Mouse (Mus musculus) left cerebral cortex, adult 8-10 months (tissue): ENCODE measurements around the gene 4930562C15Rik. TPM values are rescaled to one million over a fixed set of nuclear protein-coding genes. Genes with fewer than 3 reads are reported as not detected.

Experiments used
- DNase-seq, 2 experiments: peaks; one replicate each; pipeline ENCODE4 v3.0.0; 2022; ENCODE audit warnings: low spot score in 2 of 2
- total RNA-seq, 4 experiments: library from RNA; stranded (reverse); gene quantifications; 2 replicates each; pipeline ENCODE4 v1.2.4; 2022

Gene 4930562C15Rik
- total RNA-seq, 4 experiments from 2014 or later = not detected

DNA sequence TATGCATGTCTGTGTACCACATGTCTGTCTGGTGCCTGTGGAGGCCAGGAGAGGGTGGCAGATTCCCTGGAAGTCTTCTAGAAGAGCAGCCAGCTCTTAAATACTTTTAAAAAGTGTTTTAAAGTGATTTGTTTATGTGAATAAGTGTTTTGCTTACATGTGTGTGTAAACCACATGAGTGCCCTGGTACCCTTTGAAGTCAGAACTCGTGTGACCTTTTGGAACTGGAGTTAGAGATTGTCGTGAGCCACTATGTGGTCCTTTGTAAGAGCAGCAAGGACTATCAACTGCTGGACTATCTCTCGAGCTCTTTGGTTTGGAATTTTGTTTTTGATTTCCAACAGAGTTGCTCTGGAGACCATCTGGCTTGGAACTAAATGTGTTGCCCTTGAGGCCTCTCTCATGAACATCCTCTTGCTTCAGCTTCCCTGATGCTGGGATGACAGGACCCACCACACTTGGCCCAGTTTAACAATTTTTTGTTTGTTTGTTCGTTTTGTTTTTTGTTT is 55.0 kb downstream of the 4930562C15Rik start:
- no peak for DNase-seq

DNA sequence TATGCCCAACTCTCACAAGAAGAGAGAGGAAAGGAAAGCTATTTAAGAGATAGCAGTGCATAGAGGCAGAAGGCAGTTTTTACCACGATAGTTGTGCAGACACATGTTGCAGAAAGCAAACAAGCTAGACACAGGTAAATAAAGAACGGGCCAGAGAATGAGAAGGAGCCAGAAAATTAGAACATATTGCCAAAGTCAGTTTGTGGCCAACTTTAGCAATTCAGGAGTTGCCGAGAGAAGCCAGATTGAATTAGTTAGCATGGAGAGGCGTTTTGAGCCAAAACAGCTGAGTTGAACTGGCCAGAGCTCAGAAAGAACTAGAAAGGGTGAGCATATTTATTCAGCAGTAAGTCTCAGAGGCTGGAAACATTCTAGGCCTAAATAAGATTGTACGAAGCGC is 57.0 kb downstream of the 4930562C15Rik start:
- no peak for DNase-seq

DNA sequence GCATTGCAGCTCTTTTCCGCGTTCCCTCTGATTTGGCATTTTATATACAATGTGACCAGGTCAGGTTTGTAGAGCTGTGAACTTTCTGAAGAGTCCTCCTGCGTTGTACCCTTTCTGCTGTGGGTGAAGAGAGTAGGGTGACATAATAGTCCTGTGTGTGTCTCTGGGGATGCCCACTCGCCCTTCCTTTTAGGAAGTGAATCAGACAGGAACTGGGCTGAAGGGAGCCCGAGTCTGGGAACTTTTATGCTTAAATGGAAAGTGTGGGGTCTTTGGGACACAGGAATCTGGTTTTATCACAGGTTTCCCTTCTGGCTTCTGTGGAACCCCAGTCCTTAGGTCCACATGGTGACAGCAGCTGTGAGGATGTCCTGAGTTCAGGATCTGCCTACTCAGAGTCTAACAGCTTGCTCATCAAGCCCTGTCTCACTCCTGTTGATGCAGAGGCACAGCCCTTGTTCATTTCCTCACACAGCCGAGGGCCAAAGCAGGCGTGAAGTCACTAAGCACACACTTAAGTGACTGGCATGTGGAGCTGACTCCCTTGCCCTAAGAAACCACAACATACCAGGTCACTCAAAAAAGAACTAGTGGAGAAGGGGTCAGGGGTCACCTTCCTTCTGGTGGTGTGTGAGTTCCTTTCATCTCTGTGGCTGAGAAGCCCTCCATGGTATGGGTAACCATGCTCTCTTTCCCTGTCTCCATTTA is 59.1 kb downstream of the 4930562C15Rik start:
- no peak for DNase-seq

DNA sequence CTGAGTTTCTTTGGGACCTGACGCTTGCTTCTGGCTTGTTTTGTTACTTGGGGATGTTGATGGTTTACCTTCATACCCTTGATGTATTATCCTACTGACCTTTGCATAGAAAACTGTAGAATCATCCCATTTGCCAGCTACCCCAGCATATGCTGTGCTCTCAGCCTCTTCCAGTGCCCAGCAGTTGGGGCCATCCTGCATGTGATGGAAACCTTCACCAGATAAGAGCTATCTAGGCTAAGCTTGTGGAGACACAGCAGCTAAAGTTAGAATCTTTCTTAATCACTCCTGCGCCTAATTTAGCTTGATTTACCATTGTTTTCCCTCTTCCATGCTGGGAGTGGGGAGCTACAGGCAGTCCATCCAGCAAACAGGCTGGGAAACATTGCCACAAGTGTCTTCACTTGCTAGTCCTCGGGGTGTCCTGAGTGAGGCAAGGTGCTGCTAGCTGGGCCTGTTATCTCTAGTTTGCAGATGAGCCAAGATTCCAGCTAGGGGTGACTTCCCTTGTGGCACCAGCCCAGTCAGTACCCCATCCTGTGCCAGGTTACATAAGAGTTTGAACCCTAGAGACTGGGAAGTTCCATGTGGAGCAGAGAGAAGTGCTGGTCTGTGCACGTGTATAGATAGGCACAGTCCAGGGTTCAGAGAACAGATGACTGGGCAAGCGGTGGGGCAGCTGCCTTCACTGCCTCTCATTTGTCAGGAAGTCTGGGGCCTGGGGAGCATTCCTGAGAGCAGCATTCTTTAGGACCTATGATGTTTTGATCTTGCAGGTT is 61.2 kb downstream of the 4930562C15Rik start:
- no peak for DNase-seq

DNA sequence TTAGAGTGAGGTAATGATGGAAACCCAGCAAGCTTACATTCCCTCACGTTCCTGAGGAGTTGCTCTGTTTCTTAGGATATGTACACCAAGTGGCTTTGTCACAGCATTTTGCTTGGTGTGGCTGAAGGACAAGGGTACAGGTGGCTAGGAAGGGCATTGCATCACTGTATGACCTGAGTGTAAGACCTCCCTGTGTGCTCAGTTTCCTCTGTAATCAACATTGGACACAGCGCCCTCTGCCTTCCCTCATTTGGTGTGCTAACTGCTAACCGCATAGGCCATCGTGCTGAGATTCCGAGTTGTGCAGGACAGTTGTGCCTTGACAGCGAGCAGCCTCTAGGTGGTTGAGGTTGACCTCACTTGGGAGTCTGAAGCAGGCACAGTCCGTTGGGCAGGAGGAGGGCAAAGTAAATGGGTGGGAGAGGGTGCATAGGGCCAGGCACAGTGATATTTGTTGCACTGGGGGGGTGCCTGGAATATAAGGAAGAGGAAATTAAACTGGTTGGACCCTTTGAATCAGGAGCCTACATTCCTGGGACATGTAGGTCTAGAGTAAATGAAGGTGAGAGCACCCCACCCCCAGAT is 62.0 kb downstream of the 4930562C15Rik start:
- no peak for DNase-seq

DNA sequence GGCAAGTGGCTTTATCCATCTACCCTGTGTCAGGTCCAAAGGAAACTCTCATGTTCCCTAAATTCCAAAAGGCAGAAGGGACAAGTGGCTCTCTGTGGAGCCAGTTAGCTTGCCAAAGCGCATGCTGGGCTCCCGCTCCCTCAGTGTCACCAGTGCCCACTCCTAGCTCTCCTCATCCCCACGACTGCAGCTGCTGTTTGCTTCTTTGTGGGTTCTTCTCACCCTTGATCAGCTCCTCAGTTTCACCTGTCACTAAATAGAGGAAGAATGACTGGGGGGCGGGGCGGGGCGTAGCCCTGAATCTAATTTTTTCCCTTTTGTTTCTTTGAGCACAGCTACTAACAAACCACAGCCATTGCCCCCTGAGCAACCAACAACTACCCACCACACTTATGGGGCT is 63.7 kb downstream of the 4930562C15Rik start:
- DNase-seq = no peak

DNA sequence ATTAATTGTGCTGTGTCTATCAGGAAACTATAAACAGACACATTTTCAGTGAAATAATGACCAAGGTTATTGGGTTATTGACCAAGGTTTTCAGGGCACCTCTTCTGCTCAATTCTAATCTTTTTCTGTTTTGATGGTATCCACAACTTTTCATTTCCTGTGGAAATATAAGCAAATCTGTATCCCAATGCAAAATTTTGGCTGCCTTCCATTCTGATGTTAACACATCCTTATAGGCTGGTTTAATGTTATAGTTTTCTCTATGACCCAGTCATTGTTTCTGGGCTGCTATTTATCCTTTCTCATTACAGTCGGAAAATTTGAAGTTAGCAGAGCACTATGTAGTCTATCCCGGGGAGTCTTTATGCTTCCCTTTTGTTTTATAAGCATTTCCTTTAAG is 64.5 kb downstream of the 4930562C15Rik start:
- no peak for DNase-seq

DNA sequence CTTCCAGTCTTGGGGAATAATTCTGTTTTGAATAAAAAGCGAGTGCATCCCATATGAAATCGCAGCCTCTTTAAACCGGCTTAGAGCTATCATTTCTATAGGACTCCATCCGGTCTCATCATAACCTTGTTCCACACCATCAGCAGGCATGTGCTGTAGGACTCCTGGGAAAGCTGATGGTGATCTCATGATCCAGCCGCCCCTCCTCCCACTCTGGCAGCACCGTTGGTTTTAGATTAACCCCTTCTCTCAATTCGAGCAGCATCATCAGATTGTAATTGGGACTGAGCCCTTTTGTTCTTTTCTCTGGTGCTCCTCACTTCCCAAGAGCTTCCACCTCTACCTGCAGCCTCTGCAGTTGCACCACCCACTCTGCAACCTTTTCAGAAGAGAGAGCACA is 66.0 kb downstream of the 4930562C15Rik start:
- no peak for DNase-seq

DNA sequence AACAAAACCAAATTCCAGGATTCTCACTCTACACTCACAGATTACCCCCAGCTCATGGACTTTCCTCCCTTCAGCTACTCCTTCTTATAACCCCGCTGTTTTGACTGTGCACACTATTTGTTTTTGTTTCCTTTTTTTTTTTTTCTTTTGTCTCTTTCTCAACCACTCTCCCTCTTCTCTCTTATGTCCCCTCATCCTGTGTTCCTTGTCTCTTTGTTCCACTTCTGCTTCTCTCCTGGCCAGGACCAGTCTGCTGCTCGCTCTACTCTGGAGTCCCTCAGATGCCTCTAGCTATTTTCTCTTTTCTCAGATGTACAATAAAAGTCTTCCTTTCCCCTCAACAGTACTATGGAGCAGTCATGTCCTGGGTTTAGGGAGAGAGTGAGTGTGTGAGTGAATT is 67.2 kb downstream of the 4930562C15Rik start:
- DNase-seq = no peak

DNA sequence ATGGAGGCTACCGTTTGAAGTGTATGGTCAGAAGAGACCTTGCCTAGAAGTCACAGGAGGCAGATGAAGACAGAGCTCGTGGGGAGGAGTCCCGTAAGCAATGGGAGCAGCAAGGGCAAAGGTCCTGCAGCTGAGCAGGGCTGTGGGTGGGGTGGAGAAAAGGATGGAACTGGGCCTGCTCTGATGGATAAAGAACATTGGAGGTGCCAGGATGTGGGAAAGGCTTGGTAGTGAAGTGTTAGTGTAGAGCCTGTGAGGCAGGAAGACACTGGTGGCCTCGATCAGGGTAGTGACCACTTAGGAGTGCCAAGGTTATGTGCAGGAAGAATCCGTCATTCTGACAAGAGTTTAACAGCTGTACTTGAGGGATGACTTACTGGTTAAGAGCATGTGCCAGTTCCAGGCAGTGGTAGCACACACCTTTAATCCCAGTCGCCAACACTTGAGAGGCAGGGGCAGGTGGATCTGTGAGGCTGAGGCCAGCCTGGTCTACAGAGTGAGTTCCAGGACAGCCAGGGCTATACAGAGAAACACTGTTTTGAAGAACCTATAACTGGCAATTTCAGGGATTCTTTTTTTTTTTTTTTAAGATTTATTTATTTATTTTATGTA is 68.4 kb downstream of the 4930562C15Rik start:
- DNase-seq = no peak

DNA sequence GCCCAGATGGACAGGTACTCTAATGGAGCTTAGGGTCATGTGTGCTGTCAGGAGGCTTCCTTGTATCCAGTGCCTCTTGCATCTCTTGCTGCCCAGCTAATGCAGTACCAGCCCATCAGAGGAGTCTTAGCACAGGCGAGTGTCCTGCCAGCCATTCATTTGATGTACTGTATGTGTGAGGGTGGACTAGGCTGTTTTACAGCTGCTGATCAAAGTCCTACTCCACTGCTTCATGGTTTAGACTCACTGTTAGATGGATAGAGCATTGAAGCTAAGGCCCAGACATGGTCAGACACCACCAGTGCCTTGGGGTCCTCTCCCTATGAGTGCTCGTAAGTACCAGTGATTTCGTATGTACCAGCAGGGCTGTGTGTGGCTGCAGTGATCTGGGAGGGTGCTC is 69.7 kb downstream of the 4930562C15Rik start:
- DNase-seq = no peak

DNA sequence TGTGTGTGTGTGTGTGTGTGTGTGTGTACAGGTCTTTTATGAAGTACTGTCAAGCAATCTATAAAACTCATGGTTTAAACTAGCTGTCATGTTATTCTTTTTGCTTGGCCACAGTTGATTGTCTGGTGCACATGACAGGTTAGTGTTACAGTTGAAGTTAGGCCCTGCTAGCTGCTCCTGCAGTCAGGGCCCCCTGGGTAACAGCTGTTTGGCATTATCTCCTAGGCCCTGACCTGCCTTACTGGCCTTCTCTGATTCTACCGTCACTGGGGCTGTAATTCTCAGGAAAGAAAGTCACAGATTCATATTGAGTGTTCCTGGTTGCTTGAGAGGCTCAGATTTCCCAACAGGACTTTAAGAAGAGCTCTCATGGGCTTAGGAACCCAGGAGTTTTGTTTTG is 70.4 kb downstream of the 4930562C15Rik start:
- DNase-seq = no peak

DNA sequence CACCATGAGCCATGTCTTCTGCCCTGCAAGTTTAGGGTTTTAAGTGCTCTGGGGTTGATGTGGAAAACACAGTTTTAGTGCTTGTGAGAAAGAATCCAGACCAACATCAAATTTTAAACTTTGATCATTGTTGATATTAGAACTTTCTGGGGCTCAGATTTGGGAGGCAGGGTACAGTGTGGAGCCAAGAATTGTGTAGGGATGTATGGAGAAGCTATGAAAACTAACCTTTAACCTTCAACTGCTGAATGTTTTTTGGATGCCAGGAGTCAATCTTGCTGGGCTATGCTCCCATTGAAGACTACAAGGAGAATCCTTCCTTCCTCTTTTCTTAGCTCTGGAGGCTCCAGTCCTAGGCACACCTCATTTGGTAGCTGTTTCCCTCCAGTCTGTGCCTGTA is 71.3 kb downstream of the 4930562C15Rik start:
- no peak for DNase-seq

DNA sequence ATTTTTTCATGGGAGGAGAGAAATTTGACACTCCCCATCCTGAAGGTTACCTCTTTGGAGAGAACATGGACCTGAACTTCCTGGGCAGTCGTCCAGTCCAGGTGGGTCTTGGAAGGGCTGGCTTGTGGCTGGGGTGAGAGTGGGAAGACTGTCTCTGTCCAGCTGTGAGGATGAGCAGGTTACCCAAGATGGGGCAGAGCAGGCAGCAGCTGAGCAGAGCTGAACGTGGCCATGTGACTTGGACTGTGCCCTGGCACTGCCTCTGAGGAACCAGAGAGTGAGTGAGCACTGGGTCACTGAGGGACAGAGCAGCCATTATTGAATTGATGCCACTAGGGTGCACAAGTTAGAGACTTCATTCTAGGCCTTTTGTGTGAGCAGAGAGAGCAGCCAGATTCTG is 72.2 kb downstream of the 4930562C15Rik start:
- no peak for DNase-seq

DNA sequence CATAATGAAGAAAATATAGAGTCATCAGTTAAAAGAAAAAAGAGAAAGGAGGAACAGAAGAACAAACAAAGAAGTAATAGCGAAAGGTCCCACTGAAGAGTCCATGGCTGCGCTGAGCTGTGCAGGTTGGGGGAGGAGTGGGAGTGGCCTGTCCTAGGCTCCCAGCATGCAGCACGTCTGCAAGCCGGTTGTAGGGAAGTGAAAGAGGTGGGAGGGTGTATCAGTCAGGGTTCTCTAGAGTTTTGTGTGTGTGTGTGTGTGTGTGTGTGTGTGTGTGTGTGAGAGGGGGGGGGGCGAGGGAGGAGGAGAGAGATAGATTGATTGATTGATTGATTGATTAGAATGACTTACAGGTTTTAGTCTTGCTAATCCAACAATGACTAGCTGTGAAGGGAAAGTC is 72.8 kb downstream of the 4930562C15Rik start:
- DNase-seq = no peak

DNA sequence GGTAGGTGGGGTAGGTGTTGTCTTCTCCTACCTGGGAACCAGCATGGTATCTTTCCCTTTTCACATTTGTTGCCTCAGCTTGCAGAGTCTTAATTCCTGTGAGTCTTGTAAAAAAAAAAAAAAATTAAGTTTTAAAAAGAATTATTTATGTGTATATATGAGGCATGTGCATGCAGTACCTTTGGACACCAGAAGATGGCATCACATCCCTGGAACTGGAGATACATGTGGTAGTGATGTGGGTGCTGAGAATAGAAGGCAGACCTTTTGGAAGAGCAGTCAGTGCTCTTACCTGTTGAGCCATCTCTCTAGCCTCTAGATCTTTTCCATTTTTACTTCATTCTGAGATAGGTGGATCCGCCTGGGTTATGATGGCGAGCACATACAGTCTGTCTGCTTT is 74.5 kb downstream of the 4930562C15Rik start:
- DNase-seq = no peak

DNA sequence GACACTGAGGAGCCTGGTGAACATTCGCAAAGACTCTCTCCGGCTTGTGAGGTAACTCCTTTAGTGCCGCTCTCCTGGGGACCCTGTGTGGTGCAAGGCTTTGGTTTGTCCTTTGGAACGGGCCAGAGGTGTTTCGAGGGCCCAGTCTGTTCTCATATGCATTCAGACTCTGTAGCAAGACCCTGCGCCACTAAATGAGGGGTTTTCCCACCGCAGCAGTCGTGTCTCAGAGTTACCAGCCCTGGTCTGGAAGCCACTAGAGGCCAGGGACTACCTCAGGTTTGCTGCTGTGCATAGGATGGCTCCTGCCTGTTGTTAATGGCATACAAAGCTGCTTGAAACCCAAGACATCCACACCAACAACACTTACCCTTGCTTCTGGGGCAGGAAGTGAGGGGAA is 75.5 kb downstream of the 4930562C15Rik start:
- no peak for DNase-seq

DNA sequence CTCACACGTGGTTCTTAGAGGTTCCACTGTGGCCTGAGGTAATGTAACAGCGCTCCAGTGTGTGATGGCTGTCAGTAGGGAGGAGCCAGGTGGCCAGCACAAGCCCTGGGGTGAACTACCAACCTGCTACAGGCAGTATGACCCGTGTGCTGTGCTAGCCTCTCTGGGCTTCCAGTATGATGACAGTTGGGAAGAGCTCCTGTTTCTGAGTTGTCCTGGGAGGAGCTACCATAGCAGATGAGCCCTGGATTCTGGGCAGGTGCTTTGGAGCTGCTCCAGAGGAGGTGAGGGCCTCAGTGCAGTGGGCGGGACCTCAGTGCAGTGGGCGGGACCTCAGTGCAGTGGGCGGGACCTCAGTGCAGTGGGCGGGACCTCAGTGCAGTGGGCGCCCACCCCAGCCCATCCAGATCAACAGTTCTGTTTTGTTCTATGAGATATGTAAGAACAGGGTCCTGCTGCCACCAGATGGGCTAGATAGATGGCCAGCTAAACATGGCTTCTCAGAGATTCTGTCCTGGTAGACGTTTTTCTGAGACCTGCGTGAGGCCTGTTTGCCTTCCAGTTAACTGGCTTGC is 76.9 kb downstream of the 4930562C15Rik start:
- DNase-seq = no peak

DNA sequence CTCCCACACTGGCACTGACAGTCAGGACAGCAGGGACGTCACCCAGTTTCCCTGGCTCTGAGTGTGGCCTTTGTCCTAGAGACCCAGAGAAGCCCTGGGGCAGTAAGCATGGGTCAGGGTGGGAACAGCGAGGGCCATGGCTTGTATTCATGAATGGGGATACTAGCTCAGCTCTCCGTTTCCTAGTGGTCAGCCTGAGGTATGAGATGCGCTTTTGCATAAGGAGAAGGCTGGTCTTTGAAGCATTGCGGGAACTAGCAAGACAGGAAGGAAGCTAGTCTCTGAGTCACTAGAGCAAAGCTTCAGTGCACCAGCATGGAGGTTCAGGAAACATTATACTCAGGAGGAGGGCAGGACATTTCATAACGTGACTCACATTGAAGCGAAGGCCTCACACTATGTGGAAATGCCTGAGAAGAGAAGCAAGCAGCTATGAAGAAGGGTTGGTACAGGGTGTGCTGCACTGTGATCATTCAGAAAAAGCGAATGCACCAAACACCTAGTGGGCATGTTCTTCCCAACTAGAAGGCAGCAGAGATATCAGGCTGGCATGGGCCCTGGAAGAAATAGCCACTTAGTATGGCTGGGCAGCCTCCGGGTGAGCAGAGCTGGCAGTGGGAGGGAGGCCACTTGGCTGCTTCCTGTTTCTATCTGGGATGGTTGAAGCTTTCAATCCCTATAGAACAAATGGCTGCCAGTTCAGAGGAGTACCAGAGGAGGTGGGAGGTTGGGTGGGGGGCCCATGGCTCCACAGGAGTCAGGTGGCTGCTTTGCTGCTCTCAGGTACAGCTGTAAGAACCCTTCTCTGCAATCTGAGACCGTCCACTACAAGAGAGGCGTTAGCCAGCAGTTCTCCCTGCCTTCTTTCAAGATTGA is 77.9 kb downstream of the 4930562C15Rik start:
- DNase-seq = no peak
